Mouse (Mus musculus) heart, postnatal 0 days (tissue): ENCODE data around the gene H2al3.

Source experiments
- CTCF ChIP-seq: IDR thresholded peaks from 2 replicates; pipeline ENCODE4 v1.5.1; 2016; ENCODE audit warnings: antibody characterized with exemption, control low read depth, low read depth
- EP300 ChIP-seq: IDR thresholded peaks from 2 replicates; pipeline ENCODE4 v1.6.1; 2016; ENCODE audit warnings: antibody characterized with exemption, low read depth

- TF ChIP-seq EP300 (no peak), CTCF (no peak)
These were observed 12.4 kb downstream of the H2al3 start for GRCm38 (mm10) chrX:9861859-9862258.
